Mouse (Mus musculus) MEL-GATA-1-ER (cell line): ENCODE measurements around the gene Fmn2.

Source experiments
- DNase-seq: peaks from one replicate; pipeline ENCODE4 v3.0.0-alpha.2; 2012; ENCODE audit warnings: low read depth; ENCODE audit errors: extremely low read depth

Fmn2 gene

DNA sequence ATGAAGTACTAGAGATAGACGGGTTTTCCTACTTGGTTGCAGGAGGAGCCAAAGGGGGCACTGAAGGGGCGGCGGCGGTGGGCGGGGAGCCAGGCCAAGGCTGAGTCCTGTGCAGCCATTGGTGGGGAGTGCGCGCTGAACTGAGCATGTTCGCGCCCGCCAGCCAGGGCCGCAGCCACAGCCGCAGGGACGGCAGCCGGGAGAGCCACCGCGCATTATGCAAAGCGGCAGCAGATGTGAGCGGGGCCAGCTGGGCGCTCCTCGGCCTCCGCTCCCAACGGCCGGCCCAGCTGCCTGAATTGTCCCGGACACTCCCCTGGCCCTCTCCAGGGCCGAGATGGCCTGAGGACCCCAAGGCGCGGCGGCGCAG is at the start of gene Fmn2:
TSS of gene Fmn2 (plus strand) at position 165 of the 370 bp plus-strand sequence.
- DNase-seq, result no peak

DNA sequence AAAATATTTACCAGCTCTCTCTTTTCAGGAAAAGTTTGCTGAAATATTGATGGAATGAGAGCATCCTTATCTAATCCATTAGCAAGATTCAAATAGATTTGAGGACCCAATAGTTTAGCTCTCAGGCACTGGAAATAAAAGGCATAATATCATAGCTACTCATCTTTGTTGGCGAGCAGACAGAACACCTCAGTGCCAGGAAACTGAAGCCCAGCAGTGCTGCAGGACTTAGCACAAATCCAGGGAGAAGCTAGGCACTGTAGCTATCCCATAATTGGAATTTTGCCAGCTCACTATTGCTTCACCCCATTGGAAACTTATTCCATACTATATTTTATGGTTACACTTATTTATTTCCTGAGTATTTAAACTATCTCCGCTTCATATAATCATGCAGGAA is 46.5 kb upstream of the Fmn2 start:
- no peak for DNase-seq

DNA sequence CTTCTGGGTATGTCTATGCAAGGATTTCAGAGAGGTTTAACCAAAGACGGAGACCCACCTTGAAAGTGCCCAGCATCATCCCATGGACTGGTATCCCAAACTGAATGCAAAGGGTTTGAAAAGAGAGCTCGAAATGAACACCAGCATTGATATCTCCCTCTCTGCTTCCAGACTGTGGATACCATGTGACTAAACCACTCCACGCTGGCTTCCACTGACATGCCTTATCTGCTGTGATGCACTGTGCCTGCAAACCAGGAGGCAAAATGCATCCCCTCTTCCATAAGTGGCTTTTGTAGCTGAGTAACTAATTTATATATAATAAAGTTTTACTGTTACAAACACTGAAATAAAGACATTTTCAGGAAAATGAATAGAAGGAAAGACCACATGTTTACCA is 36.2 kb upstream of the Fmn2 start:
- no peak for DNase-seq

DNA sequence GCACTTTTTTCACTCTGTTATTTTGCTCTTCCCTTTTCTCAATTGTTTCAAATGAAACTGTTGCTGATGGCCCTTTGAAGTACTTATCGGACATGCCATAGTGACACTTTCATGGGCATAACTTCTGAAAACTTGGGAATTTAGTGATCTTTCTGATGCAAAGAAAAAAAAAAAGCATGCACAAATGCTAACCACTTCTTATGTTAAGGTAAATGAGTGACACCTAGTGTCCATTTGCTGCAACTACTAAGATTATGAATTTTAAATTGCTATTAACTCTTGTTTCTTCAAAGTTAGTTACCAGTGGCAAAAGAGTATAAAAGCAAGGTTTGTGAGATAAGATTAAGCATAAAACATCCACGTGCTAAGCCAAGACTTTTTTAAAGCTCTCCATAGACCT is 35.4 kb upstream of the Fmn2 start:
- peak; percentile 38 for DNase-seq

DNA sequence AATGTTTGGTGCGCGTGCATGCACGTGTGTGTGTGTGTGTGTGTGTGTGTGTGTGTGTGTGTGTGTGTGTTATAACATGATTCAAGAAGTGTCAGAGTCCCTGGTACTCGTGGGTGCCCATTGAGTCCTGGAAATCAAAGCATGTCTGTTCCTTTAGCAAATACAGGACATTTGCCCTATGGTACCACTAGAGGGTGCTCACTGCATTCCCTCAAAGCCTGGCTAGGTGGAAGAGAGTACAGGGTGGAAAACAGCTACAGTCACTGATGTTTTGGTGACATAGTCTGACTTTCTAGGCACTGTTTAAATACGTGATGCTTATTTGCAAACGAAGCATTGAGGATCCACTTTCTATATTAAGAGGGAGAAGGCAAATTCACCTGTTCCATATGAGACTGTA is 31.9 kb upstream of the Fmn2 start:
- DNase-seq, result peak; percentile 26

DNA sequence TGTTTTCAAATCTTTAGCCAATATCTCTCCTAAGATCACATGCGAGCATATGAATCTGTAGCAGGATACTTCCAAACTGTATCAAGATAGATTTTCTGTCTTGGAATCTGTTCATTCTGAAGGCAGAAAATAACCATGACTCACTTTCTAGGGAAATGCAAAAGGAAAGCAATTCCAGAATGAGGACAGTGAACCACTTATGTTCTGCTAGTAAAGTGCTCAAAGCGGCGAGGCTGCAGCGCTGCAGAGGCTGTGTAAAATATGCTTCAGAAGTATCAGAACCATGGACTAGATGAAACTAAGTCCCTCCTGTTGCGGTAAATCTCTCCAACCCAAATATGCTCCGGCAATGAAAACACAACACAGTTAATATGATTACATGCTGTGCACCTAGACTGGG is 19.1 kb upstream of the Fmn2 start:
- no peak for DNase-seq

DNA sequence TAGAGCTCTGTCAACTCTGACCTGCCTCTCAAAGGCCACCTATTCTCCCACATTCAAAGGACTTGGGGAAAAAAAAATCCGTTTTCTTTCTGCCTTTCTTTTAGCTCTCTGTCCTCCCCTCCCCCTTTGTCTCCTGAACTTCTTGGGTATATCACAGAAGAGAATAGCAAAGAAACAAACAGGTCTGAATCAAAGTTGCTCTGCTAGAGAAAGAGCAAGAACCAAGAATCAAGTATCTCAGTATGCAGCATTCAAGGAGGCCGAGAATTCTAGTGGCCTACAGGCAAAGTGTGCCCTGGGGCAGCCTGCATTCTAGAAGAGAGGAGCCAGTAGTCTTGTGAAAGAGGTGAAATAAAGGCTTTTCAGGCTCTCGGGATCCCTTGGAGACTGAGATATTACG is 1.6 kb upstream of the Fmn2 start:
- no peak for DNase-seq

DNA sequence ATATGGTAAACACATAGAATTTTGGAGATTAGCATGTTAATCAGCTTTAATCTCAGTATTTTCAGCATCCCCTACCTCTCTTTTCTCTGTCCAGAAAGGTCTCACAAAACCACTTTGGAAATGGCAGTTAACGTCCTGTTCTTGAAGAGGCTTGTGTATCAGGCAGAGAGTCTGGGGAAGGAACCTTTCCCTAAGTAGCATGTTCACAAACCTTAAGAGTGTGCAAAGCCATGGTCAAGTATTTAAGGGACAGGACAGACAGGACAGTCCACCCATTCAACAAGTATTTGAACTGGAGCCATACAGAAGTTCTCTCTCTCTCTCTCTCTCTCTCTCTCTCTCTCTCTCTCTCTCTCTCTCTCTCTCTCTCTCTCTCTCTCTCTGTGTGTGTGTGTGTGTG is 614 bp upstream of the Fmn2 start:
- DNase-seq, result no peak

DNA sequence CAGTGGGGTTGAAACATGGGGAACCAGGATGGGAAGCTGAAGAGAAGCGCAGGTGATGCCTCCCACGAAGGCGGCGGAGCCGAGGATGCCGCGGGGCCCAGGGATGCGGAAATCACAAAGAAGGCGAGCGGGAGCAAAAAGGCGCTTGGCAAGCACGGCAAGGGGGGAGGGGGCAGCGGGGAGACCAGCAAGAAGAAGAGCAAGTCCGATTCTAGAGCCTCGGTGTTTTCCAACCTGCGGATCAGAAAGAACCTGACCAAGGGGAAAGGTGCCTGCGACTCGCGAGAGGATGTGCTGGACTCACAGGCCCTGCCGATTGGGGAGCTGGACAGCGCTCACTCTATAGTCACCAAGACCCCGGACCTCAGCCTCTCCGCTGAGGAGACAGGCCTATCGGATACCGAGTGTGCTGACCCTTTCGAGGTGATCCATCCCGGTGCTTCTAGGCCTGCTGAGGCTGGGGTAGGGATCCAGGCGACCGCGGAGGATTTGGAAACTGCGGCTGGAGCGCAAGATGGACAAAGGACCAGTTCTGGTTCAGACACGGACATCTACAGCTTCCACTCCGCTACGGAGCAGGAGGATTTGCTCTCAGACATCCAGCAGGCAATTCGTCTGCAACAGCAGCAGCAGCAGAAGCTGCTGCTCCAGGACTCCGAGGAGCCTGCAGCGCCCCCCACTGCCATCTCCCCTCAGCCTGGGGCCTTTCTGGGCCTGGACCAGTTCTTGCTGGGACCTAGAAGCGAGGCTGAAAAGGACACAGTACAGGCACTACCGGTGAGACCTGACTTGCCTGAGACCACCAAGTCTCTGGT is 613 bp downstream of the Fmn2 start:
- no peak for DNase-seq

DNA sequence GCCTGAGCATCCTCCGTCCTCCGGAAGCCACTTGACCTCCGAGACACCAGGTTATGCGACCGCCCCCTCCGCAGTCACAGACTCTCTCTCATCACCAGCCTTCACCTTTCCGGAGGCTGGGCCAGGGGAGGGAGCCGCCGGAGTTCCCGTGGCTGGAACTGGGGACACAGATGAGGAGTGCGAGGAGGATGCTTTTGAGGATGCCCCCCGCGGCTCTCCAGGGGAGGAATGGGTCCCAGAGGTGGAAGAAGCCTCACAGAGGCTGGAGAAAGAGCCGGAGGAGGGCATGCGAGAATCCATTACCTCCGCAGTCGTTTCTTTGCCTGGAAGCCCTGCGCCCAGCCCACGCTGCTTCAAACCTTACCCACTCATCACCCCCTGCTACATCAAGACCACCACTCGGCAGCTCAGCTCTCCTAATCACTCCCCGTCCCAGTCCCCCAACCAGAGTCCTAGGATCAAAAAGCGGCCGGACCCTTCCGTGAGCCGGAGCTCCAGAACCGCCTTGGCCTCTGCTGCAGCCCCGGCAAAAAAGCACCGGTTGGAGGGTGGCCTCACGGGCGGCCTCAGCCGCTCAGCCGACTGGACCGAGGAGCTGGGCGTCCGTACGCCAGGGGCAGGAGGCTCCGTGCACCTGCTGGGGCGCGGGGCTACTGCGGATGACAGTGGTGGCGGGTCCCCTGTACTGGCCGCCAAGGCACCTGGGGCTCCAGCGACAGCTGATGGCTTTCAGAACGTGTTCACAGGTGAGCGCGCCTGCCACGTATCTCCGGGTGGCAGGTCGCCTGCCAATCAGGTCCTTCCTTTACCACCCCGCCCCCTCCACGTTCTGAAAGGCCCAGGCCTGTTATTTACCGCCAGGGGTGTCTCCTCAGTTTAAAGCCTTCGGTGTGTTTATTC is 1.5 kb downstream of the Fmn2 start:
- no peak for DNase-seq

DNA sequence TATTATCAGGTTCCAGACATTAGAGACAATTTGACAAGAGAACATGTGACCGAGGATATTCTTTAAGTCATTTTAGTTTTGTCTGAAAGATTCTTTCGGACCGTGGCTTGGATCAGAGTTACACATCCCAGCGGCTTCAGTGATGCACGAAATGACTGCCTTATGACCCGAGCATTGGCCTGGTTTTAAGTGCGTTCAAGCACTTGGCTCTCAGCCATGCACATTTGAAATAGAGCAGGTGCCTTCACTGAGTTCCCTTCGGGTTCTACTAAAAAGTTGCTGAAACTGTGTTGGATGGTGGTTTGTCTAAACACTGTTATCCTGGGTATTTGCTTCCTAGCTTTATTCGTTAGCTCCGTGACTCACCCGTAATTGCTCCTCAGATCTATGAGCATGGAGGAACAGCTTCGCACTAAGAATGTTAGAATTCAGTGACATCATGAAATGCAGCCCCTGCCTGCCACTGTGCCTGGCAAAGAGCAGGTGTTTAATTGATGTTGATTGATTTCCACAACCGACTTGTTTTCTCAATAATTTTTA is 7.0 kb downstream of the Fmn2 start:
- DNase-seq, result no peak

DNA sequence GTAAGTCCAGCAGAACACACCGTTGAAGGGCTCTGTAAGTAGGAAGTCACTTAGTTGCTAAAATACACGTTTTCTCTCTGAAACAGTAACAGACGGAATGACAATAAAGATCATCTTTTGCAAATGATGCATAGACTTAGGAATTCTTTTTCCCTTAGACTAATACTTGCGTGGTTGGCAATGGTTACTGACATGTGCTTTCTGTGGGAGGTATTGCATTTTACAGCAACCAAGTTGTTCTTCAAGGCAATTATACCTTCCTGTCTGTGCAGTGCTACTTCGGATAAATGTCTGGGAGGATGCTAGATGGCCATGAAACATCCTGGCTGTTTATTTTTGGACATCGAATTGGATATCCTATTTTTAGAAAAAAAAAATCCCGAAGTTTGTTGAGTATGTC is 11.8 kb downstream of the Fmn2 start:
- no peak for DNase-seq

DNA sequence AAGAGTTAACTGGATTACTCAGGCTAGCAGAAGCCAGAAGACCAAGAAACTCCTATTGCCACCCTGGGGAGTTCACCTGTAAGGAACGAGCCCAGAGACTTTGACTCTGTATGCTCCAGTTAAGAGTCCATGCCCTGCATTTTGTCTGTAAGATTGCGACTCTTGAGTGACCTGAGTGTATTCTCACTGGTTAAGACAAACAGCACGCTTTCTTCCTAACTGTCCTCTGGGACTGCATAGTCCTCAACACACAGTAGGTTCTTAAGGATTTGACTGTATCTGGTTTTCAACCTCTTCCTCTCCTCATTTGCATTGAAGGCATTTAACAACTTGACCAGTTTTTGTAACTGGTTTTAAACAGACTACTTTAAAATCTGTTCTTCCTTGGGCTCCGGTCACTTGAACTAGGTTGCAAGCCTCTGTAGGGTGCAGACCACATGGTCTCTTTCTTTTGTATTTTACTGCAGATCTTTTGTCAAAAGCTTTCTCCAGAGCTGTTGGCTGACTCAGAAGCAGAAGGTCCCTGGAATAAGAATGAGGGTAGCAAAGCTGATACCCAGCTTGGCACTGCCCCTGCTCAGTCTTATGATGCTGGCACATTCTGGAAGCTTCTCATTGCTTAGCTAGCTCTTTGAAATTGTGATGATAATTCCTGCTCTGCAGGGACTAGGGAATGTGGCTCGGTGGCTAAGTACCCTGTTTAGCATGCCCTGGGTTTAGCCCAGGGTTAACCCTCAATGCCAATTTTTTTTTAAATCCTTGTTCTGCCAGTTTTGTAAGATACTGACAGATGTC is 20.5 kb downstream of the Fmn2 start:
- no peak for DNase-seq

DNA sequence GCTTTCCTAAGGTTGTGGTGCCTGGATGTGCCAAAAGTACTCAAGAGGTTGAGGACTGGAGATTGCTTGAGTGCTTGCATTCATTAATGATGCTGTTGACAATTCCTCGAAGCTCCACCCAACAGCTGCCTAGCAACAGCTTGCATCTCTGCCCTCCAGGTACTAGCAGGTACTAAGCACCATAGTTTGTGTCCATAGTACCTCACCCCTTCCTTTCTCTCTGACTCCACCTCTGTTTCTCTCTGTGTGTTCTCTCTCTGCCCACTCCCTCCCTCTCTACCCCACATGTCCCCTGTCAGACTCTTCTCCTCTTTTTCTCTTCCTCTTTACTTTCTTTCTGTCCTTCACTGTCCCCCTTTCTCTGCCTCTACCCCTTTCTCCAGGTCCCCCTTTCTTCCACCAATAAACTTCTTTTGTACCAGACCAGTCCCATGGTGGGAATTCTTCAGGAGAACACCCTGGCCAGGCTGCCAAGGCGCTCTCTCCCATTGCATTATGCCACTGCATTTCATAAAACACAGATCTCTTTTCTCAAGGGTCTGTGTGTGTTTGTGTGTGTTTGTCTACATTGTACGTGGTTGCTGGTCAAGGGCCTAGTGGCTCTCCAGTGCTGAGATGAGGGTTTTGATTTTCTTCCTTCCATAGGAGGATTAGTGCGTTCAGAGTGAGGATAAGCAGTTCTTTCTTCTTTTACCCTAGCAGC is 21.3 kb downstream of the Fmn2 start:
- DNase-seq, result no peak

DNA sequence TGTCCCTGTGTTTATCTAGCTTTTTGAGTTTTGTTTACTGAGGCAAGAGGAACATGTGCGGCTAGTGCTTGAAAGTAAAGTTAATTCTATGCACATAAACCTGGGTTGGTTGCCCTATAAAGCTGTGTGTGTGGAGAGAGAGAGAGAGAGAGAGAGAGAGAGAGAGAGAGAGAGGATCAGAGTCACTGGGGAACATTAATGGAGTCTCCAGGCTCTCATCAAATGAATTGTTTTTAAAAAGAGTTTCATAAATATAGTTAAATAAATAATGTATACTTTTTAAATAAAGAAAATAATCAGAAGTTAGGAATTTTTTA is 21.8 kb downstream of the Fmn2 start:
- no peak for DNase-seq

DNA sequence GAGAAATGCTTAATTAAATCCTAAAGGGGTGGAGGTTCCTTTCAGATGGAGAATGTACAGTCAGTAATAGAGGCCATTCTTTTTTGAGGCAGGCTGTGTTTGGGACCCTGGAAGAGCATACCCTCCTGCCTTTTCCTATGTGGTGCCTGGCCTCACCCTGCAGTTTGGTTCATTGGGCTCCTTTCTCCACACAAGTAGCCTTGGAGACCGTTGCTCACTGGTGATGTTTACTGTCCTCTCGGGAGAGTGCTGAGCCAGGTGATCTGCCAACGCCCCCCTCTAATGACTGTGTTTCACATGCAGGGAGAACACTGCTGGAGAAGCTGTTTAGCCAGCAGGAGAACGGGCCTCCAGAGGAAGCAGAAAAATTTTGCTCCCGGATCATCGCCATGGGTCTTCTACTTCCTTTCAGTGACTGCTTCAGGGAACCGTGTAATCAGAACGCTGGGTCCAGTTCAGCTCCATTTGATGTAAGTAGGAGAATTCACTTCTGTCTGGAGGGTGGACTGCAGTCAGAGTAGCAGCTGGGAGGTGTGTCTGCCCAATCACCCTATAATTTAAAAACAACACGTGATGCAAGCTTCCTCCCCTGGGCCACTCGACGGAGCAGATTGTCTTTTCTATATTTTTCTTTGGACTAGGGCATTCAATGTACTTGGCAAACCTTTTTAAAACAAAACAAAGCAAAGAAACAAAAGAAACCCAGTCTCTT is 35.3 kb downstream of the Fmn2 start:
- DNase-seq, result no peak

DNA sequence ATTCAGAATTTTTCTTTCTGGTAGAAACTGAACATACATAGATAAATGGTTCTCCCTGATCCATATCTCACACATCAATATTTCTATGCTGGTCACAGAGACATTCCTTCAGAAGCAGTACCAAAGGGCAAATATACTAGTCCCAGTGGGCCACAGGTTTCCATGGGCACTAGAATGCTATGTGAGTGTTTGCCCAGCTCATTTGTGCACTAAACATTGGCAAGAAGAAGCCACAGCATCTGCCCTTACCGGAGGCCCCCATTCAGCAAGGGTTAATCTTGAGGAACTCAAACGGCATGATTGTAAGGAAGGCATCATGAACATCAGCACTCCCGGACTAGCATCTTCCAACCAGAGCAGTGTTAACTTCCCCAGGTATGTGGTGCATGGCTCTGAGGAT is 35.9 kb downstream of the Fmn2 start:
- DNase-seq, result no peak

DNA sequence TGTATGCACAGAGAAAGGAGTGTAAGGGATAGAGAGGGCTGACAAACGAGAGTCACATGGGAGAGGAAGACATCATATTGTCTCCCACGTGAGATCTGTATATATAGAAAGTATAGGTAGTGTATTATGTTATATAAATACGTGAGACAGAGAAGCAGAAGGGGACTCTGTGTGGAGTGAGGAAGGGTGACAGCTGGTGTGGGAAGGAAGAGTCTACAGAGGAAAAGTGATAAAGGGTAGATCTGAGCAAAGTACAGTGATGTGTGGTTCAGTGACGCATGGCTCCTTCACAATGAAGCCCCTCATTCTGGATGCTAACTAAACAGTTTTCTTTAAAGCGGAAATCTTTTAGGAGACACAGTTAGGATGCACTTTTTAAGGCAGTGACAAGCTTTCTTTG is 46.7 kb downstream of the Fmn2 start:
- no peak for DNase-seq

DNA sequence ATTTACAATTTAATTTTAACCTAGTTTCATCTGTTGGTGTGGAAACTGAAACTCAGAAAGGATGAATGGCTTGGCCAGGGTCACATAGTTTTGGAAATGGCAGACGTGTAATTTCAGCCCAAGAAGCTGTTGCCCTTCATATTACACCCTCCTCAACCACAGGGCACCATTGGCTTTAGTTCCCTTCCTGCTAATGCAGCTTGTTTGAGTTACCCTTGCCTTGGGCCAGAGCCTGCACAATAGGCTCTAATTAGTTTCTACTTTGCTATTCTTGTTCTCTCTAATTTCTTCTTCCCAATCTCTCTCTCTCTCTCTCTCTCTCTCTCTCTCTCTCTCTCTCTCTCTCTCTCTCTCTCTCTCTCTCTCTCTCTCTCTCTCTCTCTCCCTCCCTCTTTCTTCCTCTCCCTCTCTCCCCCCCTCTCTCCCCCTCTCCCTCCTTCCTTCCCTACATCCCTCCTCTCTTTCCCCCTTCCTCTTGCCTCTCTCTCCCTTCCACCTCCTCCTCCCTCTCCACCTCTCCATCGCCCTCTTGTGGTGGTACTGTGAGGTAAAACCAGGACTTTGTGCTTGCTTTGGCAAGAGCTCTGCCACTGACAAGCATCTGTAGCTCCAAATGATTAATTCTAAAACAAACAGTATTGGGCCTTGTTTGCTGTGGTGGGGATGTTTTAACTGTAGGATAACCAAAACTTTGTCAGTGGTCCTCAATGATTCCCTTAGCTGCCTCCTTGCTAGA is 51.8 kb downstream of the Fmn2 start:
- peak; percentile 0 for DNase-seq

DNA sequence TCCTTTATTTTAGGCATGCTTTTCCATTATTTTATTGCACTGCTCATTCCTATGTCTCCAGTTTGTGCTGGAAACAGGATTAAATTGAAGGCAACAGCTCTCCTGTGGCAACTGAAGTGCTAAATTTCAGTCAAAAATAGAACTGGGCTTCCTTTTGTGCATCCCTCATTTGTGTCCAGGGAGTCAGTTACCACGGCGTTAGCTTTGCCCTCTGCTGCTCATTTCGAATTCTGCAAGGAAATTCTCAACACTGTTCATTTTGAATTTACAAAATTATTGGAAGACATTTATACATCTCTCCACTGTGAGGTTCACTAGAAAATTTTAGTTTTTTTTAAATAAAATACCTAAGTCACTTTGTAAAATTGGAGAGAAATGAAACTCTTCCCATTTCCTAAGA is 53.8 kb downstream of the Fmn2 start:
- no peak for DNase-seq
